In genomic region chr9:65785772-65786368, GRCm38 (mm10) we compare ENCODE assay signal across 20 mouse cellular contexts. TPM values are rescaled to one million over a fixed set of nuclear protein-coding genes. Genes with fewer than 3 reads are reported as not detected.
A peak's percentile ranks its signal among the peaks of the same experiment; 100 is the strongest.
DNase-seq lines count a peak whose midpoint lies in the region; ATAC-seq and TF ChIP-seq lines count a peak whose summit lies in the region.
"Had no signal": no experiment of that assay in that cellular context is flagged by ENCODE, and none has a peak within 500 bp of the region (broad histone marks: within the 10 kb centered on the region; RNA-seq: fewer than 3 reads in every experiment).

No protein-coding gene starts in this region.

- no peak for TF ChIP-seq POLR2A in liver, adult 2 months (IDR thresholded peaks at IDR 0.05; ENCODE audit: extremely low read depth, insufficient read depth, low read length)

- H3K36me3 ChIP-seq in heart, embryonic 12.5 days: no peaks in the 10 kb centered on the region
- no peaks in the 10 kb centered on the region for H3K36me3 ChIP-seq in liver, adult 2 months (ENCODE audit: control insufficient read depth, insufficient read depth, low read length)

- H3K4me2 ChIP-seq in heart, embryonic 12.5 days: peak overlapping the region; percentile 38; the same call in 1 of the 2 replicates
- H3K4me2 ChIP-seq: forebrain, embryonic 13.5 days; hindbrain, embryonic 14.5 days; limb, embryonic 13.5 days had no signal

- H3K4me1 ChIP-seq in heart, embryonic 12.5 days (replicated peaks): peaks cover 49% of the 10 kb centered on the region
- peaks cover 9% of the 10 kb centered on the region; the same call in 1 of the 2 replicates for H3K4me1 ChIP-seq in liver, adult 2 months (ENCODE audit: control insufficient read depth, insufficient read depth, low read length)

- no peak overlapping the region for H3K27ac ChIP-seq in heart, embryonic 12.5 days (ENCODE audit: poor library complexity, severe bottlenecking)
- H3K27ac ChIP-seq in liver, adult 2 months (replicated peaks; ENCODE audit: insufficient read depth, low read depth, low read length): no peak overlapping the region
- H3K27ac ChIP-seq: limb, embryonic 13.5 days; midbrain, embryonic 10.5 days had no signal

- TF ChIP-seq CTCF in liver, adult 2 months (IDR thresholded peaks at IDR 0.05; ENCODE audit: low read depth, low read length): no peak

- H3K27me3 ChIP-seq in heart, embryonic 12.5 days (replicated peaks): no peaks in the 10 kb centered on the region
- H3K27me3 ChIP-seq in liver, adult 2 months (ENCODE audit: control insufficient read depth, insufficient read depth, low read length): no peaks in the 10 kb centered on the region
- H3K27me3 ChIP-seq: forebrain, embryonic 13.5 days; limb, embryonic 13.5 days had no signal

- DNase-seq in heart, adult 8-10 months (ENCODE audit: low spot score): no peak
- DNase-seq in NIH3T3 (ENCODE audit: low read depth): peak; percentile 7
- peak; percentile 73 for DNase-seq in liver, adult 2 months (ENCODE audit: extremely low read depth, low read depth, low spot score)
- DNase-seq in right cerebral cortex, postnatal 36 days (ENCODE audit: low spot score in 2 of 2): no peak
- DNase-seq in kidney, adult 18-20 months: no peak
- DNase-seq in lung, postnatal 10 days: no peak
- DNase-seq: cerebellum, adult 11 months; cerebellum, postnatal 14 days; embryo, embryonic 11 days; gastrocnemius, postnatal 25 days; kidney, adult 8-10 months; kidney, postnatal 36 days; right cerebral cortex, postnatal 4 days had no signal

- 30% methylated on average over 4 of the region's 4 CpGs for WGBS in heart, embryonic 12.5 days
- 61% methylated on average over 4 of the region's 4 CpGs for WGBS in liver, adult 2 months

- no peaks in the 10 kb centered on the region for H3K9me3 ChIP-seq in heart, embryonic 12.5 days (replicated peaks)
- H3K9me3 ChIP-seq: forebrain, embryonic 13.5 days; limb, embryonic 13.5 days; midbrain, embryonic 10.5 days had no signal

- H3K79me2 ChIP-seq in liver, adult 2 months (ENCODE audit: control insufficient read depth, insufficient read depth, low read length): peaks cover 22% of the 10 kb centered on the region

- ATAC-seq in heart, embryonic 12.5 days (ENCODE audit: insufficient number of reproducible peaks, low FRiP score): no peak
- peak; percentile 62 for ATAC-seq in megakaryocyte progenitor cell, adult 5-6 weeks (replicated peaks; ENCODE audit: poor library complexity)
- ATAC-seq: forebrain, embryonic 13.5 days; lung, postnatal 0 days had no signal

- no peak overlapping the region for H3K4me3 ChIP-seq in heart, embryonic 12.5 days
- no peak overlapping the region for H3K4me3 ChIP-seq in liver, adult 2 months (ENCODE audit: insufficient read depth, low read depth, low read length)
- H3K4me3 ChIP-seq: forebrain, embryonic 13.5 days; limb, embryonic 13.5 days; midbrain, embryonic 10.5 days had no signal

- no peak overlapping the region for H3K9ac ChIP-seq in heart, embryonic 12.5 days
- H3K9ac ChIP-seq in liver, adult 2 months (ENCODE audit: low read depth, low read length): no peak overlapping the region
- H3K9ac ChIP-seq: forebrain, embryonic 13.5 days; hindbrain, embryonic 14.5 days; limb, embryonic 13.5 days had no signal

RNA-seq across cellular contexts. Expression of gene Zfp609, which starts 41.5 kb away (rescaled TPM):
- polyA plus RNA-seq in heart, embryonic 12.5 days (2016; fragmentation: Nextera tagmentation; extraction: Ambion mirVana): 7.1 and 7.6 TPM in 2 replicates
- 10 to 100 TPM; 21.6 to 25.1 (median 22.2) TPM for total RNA-seq in heart, adult 8-10 months (2022)
- 2.8 and 4.4 TPM in 2 replicates for total RNA-seq in liver, adult 2 months (2014; rRNA removed)
- 4.4 TPM in 2 replicates for polyA plus RNA-seq in liver, adult 2 months (2012; rRNA removed)
- total RNA-seq in megakaryocyte progenitor cell, adult 5-6 weeks (2015): 22.6 and 23.3 TPM in 2 replicates
- 5.5 and 6.8 TPM in 2 replicates for total RNA-seq in megakaryocyte progenitor cell, adult 5-6 weeks (2017)

Comparison
In these comparisons a context has a peak if more than half of its experiments do, and no peak if none do; other contexts are left out.
1. DNase-seq: peak in NIH3T3 (single experiment) and liver, adult 2 months (single experiment); none in heart, adult 8-10 months (single experiment), right cerebral cortex, postnatal 36 days (0 of 2), kidney, adult 18-20 months (single experiment) and lung, postnatal 10 days (single experiment).